Mouse (Mus musculus) large intestine, adult 2 months (tissue): ENCODE data around the gene Dmd. TPM values are rescaled to one million over a fixed set of nuclear protein-coding genes. Genes with fewer than 3 reads are reported as not detected.

Experiments used
- DNase-seq: peaks from one replicate; pipeline ENCODE4 v3.0.0-alpha.2; 2012; ENCODE audit warnings: low read depth, low spot score
- WGBS: fragments of 180-500 bp; shearing (Covaris S2); methylation state at CpG from one replicate; pipeline ENCODE4 v1.1.7; 2018; 5-methylcytosine and 5-hydroxymethylcytosine counted together
- polyA plus RNA-seq: library from polyadenylated mRNA; depleted of rRNA; stranded (reverse); fragments of >200 nt; gene quantifications from 2 replicates; pipeline ENCODE4 v1.2.3, GENCODE M21; 2012

Gene Dmd
- polyA plus RNA-seq, 1 experiment, result 5.3 TPM

DNA sequence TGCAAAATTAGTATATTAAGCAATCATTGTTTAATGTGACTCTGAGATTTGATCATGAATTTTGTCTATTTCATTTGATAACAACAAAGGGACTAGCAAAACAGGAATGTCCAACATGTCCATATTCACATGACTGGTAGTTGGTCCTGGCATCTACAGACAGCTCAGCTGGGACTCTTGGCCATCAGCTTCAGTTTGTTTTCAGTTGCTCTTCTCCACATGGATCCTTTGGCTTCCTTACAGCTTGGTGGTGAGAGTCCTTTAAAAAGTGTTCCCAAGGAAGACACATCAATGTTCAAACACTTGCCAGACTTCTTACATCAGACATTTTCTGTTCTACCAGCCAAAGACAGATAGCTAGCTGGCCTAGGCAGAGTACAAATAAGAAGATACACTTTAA lies 1381.9 kb downstream of the Dmd start:
- DNase-seq, result no peak

GRCm38 (mm10) chrX:84332177-84332576 lies 1383.5 kb downstream of the Dmd start:
- DNase-seq, result no peak
- WGBS, result 93% methylated on average over 1 of the region's 1 CpGs

- no peak for DNase-seq
These were observed 1416.3 kb downstream of the Dmd start for GRCm38 (mm10) chrX:84364981-84365380.

GRCm38 (mm10) chrX:84435608-84436007 lies 1486.9 kb downstream of the Dmd start:
- DNase-seq, result no peak
- WGBS, result 62% methylated on average over 4 of the region's 4 CpGs

DNA sequence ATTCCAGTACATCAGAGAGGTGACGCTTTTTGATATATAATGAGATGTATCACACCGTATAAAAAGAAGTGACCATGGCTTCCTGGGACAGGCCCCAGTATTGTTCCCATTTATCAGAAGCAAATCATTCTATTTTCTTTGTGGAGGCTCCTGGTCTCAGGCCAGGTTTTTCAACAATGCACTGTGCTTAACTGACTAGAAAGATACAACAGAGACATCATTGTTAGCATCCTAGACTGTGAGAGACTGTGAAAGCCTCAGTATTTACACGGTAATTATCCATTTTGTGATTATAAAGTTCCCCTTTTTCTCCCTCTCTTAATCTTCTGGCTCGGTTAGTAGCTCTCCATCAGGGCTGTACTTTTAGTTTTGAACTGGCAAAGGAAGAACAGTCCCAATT lies 1487.9 kb downstream of the Dmd start:
- no peak for DNase-seq
- 74% methylated on average over 4 of the region's 4 CpGs for WGBS

DNA sequence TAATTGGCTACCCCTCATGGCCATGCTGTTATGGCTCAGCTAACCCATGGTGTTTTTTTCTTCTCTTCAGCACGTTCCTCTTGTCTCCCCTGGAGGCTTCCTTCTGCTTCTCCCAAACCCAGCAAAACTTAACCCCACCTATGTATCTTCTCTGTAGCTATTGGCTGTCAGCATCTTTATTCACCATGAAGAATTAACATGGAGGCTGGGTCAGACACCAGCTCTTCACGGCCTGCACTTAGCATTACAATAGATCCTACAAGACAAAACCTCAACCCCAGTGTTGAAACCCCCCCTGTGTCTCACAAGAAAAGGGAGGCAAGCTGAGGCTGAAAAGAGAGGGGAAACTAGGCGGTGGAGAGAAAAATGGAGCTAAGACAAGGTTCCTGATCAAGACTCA lies 1494.3 kb downstream of the Dmd start:
- DNase-seq, result no peak
- WGBS, result 76% methylated on average over 3 of the region's 3 CpGs

- no peak for DNase-seq
- 77% methylated on average over 3 of the region's 3 CpGs for WGBS
These were observed 1495.3 kb downstream of the Dmd start for GRCm38 (mm10) chrX:84443985-84444384.

- DNase-seq, result no peak
These were observed 1496.0 kb downstream of the Dmd start for GRCm38 (mm10) chrX:84444638-84445037.

DNA sequence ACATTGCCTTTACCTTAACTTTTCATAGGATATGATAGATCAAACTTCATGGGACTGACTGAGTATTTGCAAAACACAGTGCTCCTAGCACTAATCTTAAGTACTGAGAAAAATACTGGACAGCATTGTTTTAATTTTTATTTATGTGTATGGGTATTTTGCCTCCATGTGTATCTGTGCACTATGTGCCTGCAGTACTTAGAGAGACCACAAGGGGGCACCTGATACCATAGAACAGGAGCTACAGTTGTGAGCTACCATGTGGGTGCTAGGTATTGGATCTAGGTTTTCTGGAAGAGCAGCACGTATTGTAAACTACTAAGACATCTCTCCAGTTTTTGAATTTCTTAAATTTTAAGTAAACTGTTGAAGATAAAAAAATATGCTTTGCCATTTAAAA lies 1505.8 kb downstream of the Dmd start:
- no peak for DNase-seq

GRCm38 (mm10) chrX:84514650-84515366 lies 1566.1 kb downstream of the Dmd start:
- whole genome bisulfite sequencing, result 54% methylated on average over 3 of the region's 3 CpGs
- no peak for DNase-seq

More for the DNA sequence above, 1505.8 kb downstream of the Dmd start:
- WGBS, result 91% methylated on average over 1 of the region's 1 CpGs

- WGBS, result 79% methylated on average over 1 of the region's 1 CpGs
- no peak for DNase-seq
These were observed 1603.3 kb downstream of the Dmd start for GRCm38 (mm10) chrX:84551995-84552394.

DNA sequence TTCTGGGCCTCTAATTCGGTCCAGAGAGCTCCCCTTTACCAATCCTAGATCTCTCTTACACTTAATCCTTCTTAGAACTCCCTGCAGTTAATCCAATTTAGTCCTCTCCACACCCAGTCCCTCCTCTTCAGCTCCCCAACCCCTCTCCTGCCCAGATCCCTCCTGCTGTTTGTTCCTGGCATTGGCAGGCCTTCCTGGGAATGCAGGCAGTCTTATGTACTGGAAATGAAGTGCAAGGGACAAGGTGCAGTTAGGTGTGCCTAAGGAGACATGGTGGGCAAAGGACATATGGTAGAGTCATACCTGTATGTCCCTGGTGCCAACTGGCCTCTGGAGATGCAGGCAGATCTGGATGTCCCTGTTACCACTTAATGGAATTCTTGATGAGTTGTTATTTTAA lies 1604.8 kb downstream of the Dmd start:
- WGBS, result 8% methylated on average over 1 of the region's 1 CpGs
- no peak for DNase-seq

DNA sequence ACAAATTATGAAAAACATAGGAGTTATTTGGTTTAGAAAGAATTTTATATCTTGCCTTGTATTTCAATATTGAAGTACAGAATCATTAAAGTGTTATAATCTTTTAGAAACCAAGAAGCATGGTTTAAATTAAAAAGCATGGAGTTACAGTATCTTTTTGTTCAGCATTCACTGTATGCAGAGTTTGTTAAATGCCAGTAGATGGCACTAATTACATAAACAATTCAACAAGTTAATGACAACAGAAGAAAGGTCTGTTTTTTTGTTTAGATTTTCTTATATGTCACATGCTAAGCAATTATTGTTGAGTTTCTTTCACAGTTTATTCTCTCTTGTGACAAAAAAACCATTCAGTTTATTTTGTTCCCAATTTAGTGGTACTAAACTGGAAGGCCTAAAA lies 1649.8 kb downstream of the Dmd start:
- DNase-seq, result no peak

- no peak for DNase-seq
These were observed 1691.8 kb downstream of the Dmd start for GRCm38 (mm10) chrX:84640446-84640845.

GRCm38 (mm10) chrX:84747683-84748082 lies 1799.0 kb downstream of the Dmd start:
- 61% methylated on average over 4 of the region's 4 CpGs for WGBS
- no peak for DNase-seq

GRCm38 (mm10) chrX:84860012-84860647 lies 1911.5 kb downstream of the Dmd start:
- WGBS, result 45% methylated on average over 3 of the region's 3 CpGs
- DNase-seq, result no peak

DNA sequence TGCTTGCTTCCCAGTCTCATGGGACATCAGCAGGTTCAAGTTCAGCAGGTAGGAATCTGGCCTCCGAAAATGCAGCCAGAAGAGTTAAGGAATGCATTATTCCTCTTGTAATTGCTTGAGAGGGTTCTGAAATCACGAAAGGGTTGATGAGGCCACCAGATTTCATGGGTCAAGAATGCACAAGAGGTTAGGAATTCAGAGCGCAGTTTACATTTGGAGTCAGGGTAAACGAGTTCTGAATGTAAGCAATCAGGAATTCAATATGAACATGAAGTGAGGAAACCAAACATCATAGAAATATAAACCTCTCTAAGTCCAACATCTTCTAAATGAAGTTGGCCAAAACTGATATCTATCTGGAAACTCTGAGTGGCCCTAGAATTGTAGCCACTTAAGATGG lies 1924.4 kb downstream of the Dmd start:
- 60% methylated on average over 4 of the region's 4 CpGs for WGBS

DNA sequence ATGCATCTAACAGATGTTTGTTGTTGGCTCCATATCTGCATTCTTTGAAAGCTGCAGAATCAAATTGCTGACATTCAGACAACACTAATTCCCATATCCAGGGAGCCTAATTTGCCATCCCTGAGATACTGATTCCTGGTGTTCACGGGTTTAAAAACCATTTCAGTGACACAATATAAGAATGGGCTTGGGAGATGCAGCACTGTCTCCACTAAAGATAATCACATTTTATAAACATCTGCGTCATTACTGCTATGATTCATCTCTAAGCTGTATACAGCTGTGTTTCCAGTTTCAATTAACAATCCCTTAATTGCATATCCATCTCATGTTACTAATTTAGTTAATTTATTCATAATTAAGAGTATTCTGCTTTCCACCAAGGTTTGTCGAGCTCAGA lies 1929.5 kb downstream of the Dmd start:
- no peak for DNase-seq
- 50% methylated on average over 3 of the region's 3 CpGs for WGBS

More for the DNA sequence above, 1924.4 kb downstream of the Dmd start:
- DNase-seq, result no peak

- 78% methylated on average over 10 of the region's 10 CpGs for WGBS
- no peak for DNase-seq
These were observed 1984.2 kb downstream of the Dmd start for GRCm38 (mm10) chrX:84932715-84933473.

- WGBS, result 59% methylated on average over 5 of the region's 5 CpGs
- no peak for DNase-seq
These were observed 2011.9 kb downstream of the Dmd start for GRCm38 (mm10) chrX:84960557-84960956.

DNA sequence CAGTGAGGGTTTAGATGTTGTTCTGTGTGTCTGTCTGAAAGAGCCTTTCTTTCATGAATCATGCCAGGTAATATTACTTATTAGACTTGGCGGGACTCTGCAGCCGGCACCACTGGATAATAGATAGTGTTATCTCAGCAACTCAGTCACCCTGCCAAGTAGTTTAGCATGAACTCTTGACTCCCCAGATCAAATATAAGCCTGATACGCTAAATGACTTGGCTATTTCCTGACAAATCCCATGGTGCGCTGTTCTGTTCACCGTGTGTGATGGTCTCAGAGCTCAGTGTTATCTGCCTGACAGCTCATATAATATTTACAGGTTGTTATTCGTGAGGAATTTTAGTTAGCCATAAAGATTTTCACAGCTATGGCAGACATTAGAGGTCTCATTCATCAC lies 2012.3 kb downstream of the Dmd start:
- 38% methylated on average over 6 of the region's 6 CpGs for WGBS
- DNase-seq, result no peak
